Mouse (Mus musculus): Measurements from ENCODE around the gene Tiparp.

DNA sequence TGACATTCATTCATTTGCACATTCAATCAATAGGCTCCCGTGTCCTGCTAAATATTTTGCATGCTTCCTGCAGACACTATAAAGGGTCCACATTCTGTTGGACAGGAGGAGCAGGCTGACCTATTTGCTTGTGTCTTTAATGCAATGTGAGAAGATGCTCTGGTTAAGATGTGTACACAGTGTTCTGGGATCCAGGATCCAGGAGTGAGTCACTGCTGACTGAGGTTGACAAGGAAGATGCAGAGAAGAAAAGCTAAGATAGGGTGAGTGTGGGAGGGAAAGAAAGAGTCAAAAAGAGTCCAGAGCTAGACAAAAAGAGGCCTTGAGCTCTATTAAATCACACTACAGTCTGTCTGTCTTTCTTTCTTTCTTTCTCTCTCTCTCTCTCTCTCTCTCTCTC lies 56.1 kb downstream of the Tiparp start:
- no peak for TF ChIP-seq CTCF (IDR thresholded peaks at IDR 0.05; ENCODE audit: low read depth, low read length)
- TF ChIP-seq POLR2A (IDR thresholded peaks at IDR 0.05; ENCODE audit: insufficient read depth, low read length) = no peak
- TF ChIP-seq EP300 (IDR thresholded peaks at IDR 0.05; ENCODE audit: insufficient read depth, low read depth, low read length) = no peak
